Mouse (Mus musculus) liver, embryonic 13.5 days (tissue): Measurements from ENCODE around the gene Tmsb15b1. TPM values are rescaled to one million over a fixed set of nuclear protein-coding genes. Genes with fewer than 3 reads are reported as not detected.
"Not testable (repeated sequence)": the region's sequence is repeated elsewhere in the genome, so short reads cannot be mapped to it uniquely, and the experiment has no call there.

Experiments used
- ATAC-seq: fragments of 200-750 bp; cut with Nextera tagmentation; 2 replicates; pipeline ENCODE4 v1.8.0; 2017; ENCODE audit warnings: low read depth, mild to moderate bottlenecking, moderate number of reproducible peaks, moderate library complexity
- DNase-seq: peaks from one replicate; pipeline ENCODE4 v3.0.0; 2022
- H3K27ac ChIP-seq: fragments of 300-500 bp; sonication (generic); 2 replicates; pipeline ENCODE4 v1.5.1; 2015; ENCODE audit warnings: moderate library complexity, mild to moderate bottlenecking, inconsistent platforms
- H3K27me3 ChIP-seq: fragments of 300-500 bp; sonication (generic); 2 replicates; pipeline ENCODE4 v1.6.1; 2015; ENCODE audit warnings: mild to moderate bottlenecking, inconsistent platforms
- H3K36me3 ChIP-seq: fragments of 300-500 bp; sonication (generic); 2 replicates; pipeline ENCODE4 v1.6.1; 2015; ENCODE audit warnings: mild to moderate bottlenecking, inconsistent platforms
- H3K4me1 ChIP-seq: fragments of 300-500 bp; sonication (generic); replicated peaks from 2 replicates; pipeline ENCODE4 v1.6.1; 2015; ENCODE audit warnings: inconsistent platforms
- H3K4me2 ChIP-seq: fragments of 300-500 bp; sonication (generic); 2 replicates; pipeline ENCODE4 v1.6.1; 2015; ENCODE audit warnings: inconsistent platforms, mild to moderate bottlenecking, moderate library complexity
- H3K4me3 ChIP-seq: fragments of 300-500 bp; sonication (generic); replicated peaks from 2 replicates; pipeline ENCODE4 v1.5.1; 2015; ENCODE audit warnings: mild to moderate bottlenecking, inconsistent platforms
- H3K9ac ChIP-seq: fragments of 300-500 bp; sonication (generic); 2 replicates; pipeline ENCODE4 v1.6.1; 2015; ENCODE audit warnings: mild to moderate bottlenecking, inconsistent platforms
- H3K9me3 ChIP-seq: fragments of 300-500 bp; sonication (generic); replicated peaks from 2 replicates; pipeline ENCODE4 v1.6.1; 2016; ENCODE audit warnings: inconsistent platforms
- WGBS: fragments of 180-500 bp; shearing (Covaris S2); methylation state at CpG from one replicate; pipeline ENCODE4 v1.1.7; 2015; ENCODE audit not compliant: insufficient replicate concordance; 5-methylcytosine and 5-hydroxymethylcytosine counted together
- polyA plus RNA-seq: library from polyadenylated mRNA; unstranded; fragments of >200 nt; fragmentation: Nextera tagmentation; extraction: Ambion mirVana; gene quantifications from 2 replicates; pipeline ENCODE4 v1.2.1, GENCODE M21; 2015

The Tmsb15b1 gene
- polyA plus RNA-seq, 1 experiment from 2014 or later = 4.5 TPM

DNA sequence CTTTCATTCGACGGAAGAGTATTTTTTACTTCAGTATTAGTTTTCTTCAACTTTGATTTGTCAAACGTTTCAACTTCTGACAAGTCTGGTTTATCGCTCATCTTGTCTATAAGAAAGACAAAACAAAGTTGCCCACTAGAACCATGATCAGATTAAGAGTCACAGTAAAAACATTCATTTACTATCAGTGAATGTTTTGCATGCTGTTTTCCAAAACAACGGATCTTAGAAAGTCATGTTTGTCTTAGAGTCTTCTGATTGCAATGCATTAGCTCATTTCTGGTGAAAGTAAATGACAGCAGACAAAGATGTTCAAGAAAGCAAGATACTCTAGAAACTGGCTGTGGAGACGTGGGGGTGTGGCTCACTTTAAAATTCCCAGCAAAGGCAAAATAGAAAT lies 1.3 kb downstream of the Tmsb15b1 start, which contains the start of gene Tmsb15b2:
Gene Tmsb15b2, minus strand, starts transcription at position 101 of the 400 bp plus-strand sequence.
- not testable (repeated sequence) for H3K4me1 ChIP-seq, H3K36me3 ChIP-seq, ATAC-seq, H3K9ac ChIP-seq, H3K27me3 ChIP-seq, H3K9me3 ChIP-seq, DNase-seq, H3K27ac ChIP-seq
- Histone ChIP-seq H3K4me2 (peak within 1 kb of the TSS; percentile 39), H3K4me3 (peak within 1 kb of the TSS; percentile 26)
- WGBS = 65% methylated on average over 6 of the region's 6 CpGs

DNA sequence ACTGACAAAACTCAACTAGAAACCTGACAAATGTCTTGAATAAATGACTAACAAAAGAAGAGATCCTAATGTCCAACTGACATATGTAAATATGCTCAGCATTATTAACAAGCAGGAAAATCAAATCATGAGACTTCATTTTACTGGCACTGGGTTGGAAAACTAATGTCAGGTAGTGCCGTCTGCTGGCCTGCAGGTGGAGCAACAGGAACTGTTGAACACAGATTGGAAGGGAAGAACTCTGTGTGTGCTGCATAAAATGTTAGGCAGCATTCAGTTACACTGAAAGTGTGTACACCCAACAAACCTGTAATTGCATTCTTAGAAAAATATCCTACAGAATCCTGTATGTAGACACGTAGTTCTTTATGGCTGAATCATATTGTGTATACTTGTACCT lies 17.0 kb downstream of the Tmsb15b1 start:
- Histone ChIP-seq H3K36me3 (no peaks in the 10 kb centered on the region), H3K27me3 (no peaks in the 10 kb centered on the region), H3K9ac (no peak overlapping the region), H3K4me1 (no peaks in the 10 kb centered on the region), H3K9me3 (no peaks in the 10 kb centered on the region), H3K4me3 (no peak overlapping the region), H3K4me2 (no peak overlapping the region), H3K27ac (no peak overlapping the region)
- no peak for ATAC-seq
- 20% methylated on average over 2 of the region's 2 CpGs for WGBS
- DNase-seq = no peak

DNA sequence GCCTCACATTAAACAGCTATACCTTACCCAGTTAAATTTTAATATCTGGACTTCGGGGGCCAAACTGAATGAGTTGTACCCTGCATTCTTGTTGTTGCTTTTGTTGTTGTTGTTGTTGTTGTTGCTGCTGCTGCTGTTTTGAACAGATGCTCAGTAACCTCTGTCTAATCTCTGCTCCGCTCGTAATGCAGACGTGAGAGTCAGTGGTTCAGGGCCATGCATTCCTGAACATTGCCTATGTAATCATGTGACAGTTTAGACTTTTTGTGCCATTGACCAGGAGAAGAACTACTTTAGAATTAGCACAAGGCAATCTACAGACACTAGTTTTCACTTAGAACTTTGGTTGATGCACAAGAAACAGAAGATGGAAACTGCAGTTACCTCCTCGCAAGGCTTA lies 18.4 kb downstream of the Tmsb15b1 start:
- not testable (repeated sequence) for H3K4me1 ChIP-seq, DNase-seq, H3K27me3 ChIP-seq, H3K9me3 ChIP-seq, H3K27ac ChIP-seq, H3K9ac ChIP-seq, H3K36me3 ChIP-seq, H3K4me2 ChIP-seq, H3K4me3 ChIP-seq, ATAC-seq
- 62% methylated on average over 5 of the region's 5 CpGs for WGBS

DNA sequence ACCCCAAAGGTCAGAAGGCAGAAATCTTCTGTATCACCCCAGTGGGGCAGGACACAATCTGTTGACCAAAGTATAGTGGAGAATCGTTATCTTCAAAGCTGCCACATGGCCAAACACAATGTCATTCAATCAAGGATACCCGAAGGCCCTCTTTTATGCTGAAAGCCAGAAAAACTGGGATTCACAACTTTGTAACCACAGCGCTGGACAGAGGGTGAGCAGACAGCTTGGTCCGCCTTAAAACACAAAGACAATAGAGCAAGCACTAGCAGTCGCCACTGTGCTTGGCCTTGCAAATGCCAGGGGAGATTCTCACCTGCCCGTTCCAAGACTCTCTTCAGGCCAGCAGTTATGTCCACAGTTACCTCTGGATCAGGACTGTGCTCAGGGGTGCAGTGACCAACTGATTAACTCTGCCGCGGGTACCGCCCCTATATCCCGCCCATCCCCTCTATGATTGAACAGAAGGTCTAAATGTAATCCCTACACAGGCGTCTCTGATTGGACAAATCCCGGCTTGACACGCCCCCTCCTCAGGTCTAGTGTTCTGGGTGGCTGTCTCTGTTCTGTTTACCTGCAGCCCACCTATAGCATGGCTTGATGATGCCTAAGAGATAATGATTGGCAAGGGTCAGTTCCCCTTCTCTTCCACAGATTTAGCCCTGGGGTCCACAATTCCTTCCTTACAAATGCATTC lies 18.9 kb downstream of the Tmsb15b1 start:
- H3K27ac ChIP-seq, H3K4me2 ChIP-seq, H3K9me3 ChIP-seq, H3K27me3 ChIP-seq, H3K4me1 ChIP-seq, H3K9ac ChIP-seq, H3K36me3 ChIP-seq, H3K4me3 ChIP-seq, DNase-seq: not testable (repeated sequence)
- ATAC-seq = peak; percentile 75; the same call in 1 of the 2 replicates
- WGBS = 22% methylated on average over 13 of the region's 13 CpGs

DNA sequence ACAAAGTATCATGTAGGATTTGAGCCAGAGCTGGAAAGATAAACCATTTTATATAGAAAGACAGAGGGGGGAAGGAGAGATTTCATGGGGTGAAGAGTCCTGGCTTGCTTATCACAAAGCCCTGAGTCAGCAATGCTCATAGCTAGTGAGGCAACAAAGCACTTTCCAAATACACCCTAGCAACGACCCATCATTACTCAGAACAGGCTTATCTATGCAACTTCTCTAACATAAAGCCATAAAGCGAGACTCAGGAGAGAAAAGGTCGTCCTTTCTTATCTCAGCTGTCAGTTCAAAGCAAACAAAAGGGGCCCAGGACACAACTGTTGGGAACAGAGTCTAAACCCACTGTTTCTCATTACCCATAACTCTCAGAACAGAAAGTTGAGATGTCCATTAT lies 38.7 kb downstream of the Tmsb15b1 start:
- DNase-seq (no peak), ATAC-seq (no peak)
- Histone ChIP-seq H3K9ac (no peak overlapping the region), H3K9me3 (no peaks in the 10 kb centered on the region), H3K27me3 (no peaks in the 10 kb centered on the region), H3K4me3 (no peak overlapping the region), H3K4me1 (no peaks in the 10 kb centered on the region), H3K27ac (no peak overlapping the region), H3K4me2 (no peak overlapping the region), H3K36me3 (no peaks in the 10 kb centered on the region)
- 17% methylated on average over 3 of the region's 3 CpGs for WGBS

DNA sequence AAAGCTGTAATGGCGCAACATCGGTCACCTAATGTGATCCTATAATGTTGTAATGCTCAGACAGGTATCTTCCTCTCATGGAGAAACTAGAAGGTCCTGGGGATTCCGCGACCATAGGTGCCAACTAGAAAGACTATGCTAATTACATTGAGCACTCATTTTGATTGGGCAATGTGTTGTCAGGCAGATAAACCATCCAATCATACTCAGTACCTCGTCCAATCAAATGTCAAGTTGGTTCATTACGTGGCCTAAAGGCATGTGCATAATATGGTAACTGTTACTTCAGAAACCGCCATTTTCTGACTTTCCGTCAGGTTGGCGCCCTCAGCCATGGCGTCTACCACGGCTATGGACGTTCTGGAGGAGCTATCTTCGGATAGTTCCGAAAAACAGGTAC lies 49.6 kb downstream of the Tmsb15b1 start, which contains the start of gene H2bfm:
Gene H2bfm, plus strand, starts transcription at position 295 of the 400 bp plus-strand sequence.
- 75% methylated on average over 14 of the region's 14 CpGs for WGBS
- ATAC-seq (no peak), DNase-seq (no peak)
- Histone ChIP-seq H3K4me1 (no peaks in the 10 kb centered on the region), H3K9ac (no peak within 1 kb of the TSS), H3K9me3 (peaks cover 5% of the 10 kb centered on the region; the same call in 1 of the 2 replicates), H3K36me3 (no peaks in the 10 kb centered on the region), H3K27ac (no peak within 1 kb of the TSS), H3K4me2 (no peak within 1 kb of the TSS), H3K4me3 (no peak within 1 kb of the TSS), H3K27me3 (no peaks in the 10 kb centered on the region)

DNA sequence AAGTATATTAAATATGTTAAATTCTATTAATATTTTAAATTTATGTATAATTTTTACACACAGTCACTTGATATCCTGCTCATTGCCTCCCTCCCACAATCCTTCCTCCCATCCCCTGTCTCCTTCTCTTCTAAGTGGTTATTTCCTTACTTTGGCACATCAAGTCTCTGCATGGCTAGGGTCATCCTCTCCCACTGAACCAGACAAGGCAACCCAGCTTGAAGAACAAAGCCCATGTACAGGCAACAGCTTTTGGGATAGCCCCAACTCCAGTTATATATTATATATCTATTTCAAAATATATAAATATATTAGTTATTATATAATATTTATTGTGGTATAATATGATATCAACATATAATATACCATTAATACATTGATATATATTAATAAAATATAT lies 50.8 kb downstream of the Tmsb15b1 start:
- ATAC-seq = no peak
- Histone ChIP-seq H3K4me1 (no peaks in the 10 kb centered on the region), H3K27me3 (no peaks in the 10 kb centered on the region), H3K9ac (no peak overlapping the region), H3K4me3 (no peak overlapping the region), H3K36me3 (no peaks in the 10 kb centered on the region), H3K4me2 (no peak overlapping the region), H3K9me3 (peaks cover 5% of the 10 kb centered on the region; the same call in 1 of the 2 replicates), H3K27ac (no peak overlapping the region)
- DNase-seq = no peak

Other genes with a start within 250 kb of the Tmsb15b1 start
- gene Morf4l2, start 233.2 kb downstream of the Tmsb15b1 start, polyA plus RNA-seq = 227 and 272 TPM in 2 replicates
- not detected in 2 replicates for gene Glra4, start 196.7 kb downstream of the Tmsb15b1 start, polyA plus RNA-seq
- 0.40 and 0.59 TPM in 2 replicates for gene Plp1, start 154.2 kb downstream of the Tmsb15b1 start, polyA plus RNA-seq
- not detected in 2 replicates for gene Rab9b, start 108.1 kb downstream of the Tmsb15b1 start, polyA plus RNA-seq
- not detected in 2 replicates for gene H2bfm, start 49.5 kb downstream of the Tmsb15b1 start, polyA plus RNA-seq
- gene Tmsb15b2, start 1.4 kb downstream of the Tmsb15b1 start, polyA plus RNA-seq = 6.3 and 10.6 TPM in 2 replicates
- 0.43 TPM in 1 of 2 replicates, not detected in the other for gene Tmsb15l, start within 50 bp of the Tmsb15b1 start, polyA plus RNA-seq
- gene Zcchc18, start 16.3 kb upstream of the Tmsb15b1 start, polyA plus RNA-seq = 0.42 and 0.44 TPM in 2 replicates
- gene Slc25a53, start 61.4 kb upstream of the Tmsb15b1 start, polyA plus RNA-seq = 2.6 and 3.6 TPM in 2 replicates
- gene Fam199x, start 72.7 kb upstream of the Tmsb15b1 start, polyA plus RNA-seq = 1.2 and 1.5 TPM in 2 replicates
- gene Esx1, start 145.2 kb upstream of the Tmsb15b1 start, polyA plus RNA-seq = not detected in 2 replicates